Mouse (Mus musculus) E14TG2a.4 (cell line): Measurements from ENCODE around the gene Ndufb5.
"Not testable (repeated sequence)": the region's sequence is repeated elsewhere in the genome, so short reads cannot be mapped to it uniquely, and the experiment has no call there.

Experiments used
- H3K27me3 ChIP-seq: 2 replicates; pipeline ENCODE4 v1.6.1; 2014; ENCODE audit warnings: low read length, control low read depth; ENCODE audit not compliant: insufficient read depth
- H3K36me3 ChIP-seq: 2 replicates; pipeline ENCODE4 v1.6.1; 2014; ENCODE audit warnings: low read length, control low read depth; ENCODE audit not compliant: insufficient read depth
- H3K4me1 ChIP-seq: replicated peaks from 2 replicates; pipeline ENCODE4 v1.6.1; 2014; ENCODE audit warnings: low read depth, low read length, control low read depth
- H3K4me3 ChIP-seq: replicated peaks from 2 replicates; pipeline ENCODE4 v1.5.1; 2014; ENCODE audit warnings: mild to moderate bottlenecking, low read length
- H3K9me3 ChIP-seq: 2 replicates; pipeline ENCODE4 v1.6.1; 2014; ENCODE audit warnings: low read length, control low read depth
- CTCF ChIP-seq: conservative IDR thresholded peaks from 2 replicates; pipeline ENCODE4 v1.5.1; 2014; ENCODE audit warnings: low read length
- NANOG ChIP-seq: IDR thresholded peaks from 2 replicates; pipeline ENCODE4 v1.6.1; 2014; ENCODE audit warnings: borderline replicate concordance, low read length, mixed read lengths
- POU5F1 ChIP-seq: IDR thresholded peaks from 2 replicates; pipeline ENCODE4 v1.6.1; 2014; ENCODE audit warnings: low read length, borderline replicate concordance

Ndufb5 gene

GRCm38 (mm10) chr3:32695583-32695980, 41.2 kb upstream of the Ndufb5 start:
- peaks cover 18% of the 10 kb centered on the region for H3K9me3 ChIP-seq
- no peaks in the 10 kb centered on the region for H3K27me3 ChIP-seq
- peaks cover 6% of the 10 kb centered on the region for H3K4me1 ChIP-seq
- TF ChIP-seq POU5F1: no peak
- TF ChIP-seq CTCF: no peak
- no peak for TF ChIP-seq NANOG
- no peaks in the 10 kb centered on the region for H3K36me3 ChIP-seq
- H3K4me3 ChIP-seq: no peak overlapping the region

GRCm38 (mm10) chr3:32698228-32698863, 38.4 kb upstream of the Ndufb5 start:
- Histone ChIP-seq H3K4me1 (peaks cover 6% of the 10 kb centered on the region), H3K36me3 (no peaks in the 10 kb centered on the region), H3K9me3 (peaks cover 35% of the 10 kb centered on the region), H3K27me3 (no peaks in the 10 kb centered on the region), H3K4me3 (no peak overlapping the region)
- TF ChIP-seq NANOG: no peak
- peak; percentile 86 for TF ChIP-seq CTCF
- no peak for TF ChIP-seq POU5F1

GRCm38 (mm10) chr3:32704021-32704420, 32.8 kb upstream of the Ndufb5 start:
- Histone ChIP-seq H3K9me3 (peaks cover 42% of the 10 kb centered on the region), H3K4me1 (peaks cover 29% of the 10 kb centered on the region)
- H3K36me3 ChIP-seq, H3K4me3 ChIP-seq, H3K27me3 ChIP-seq: not testable (repeated sequence)

GRCm38 (mm10) chr3:32704632-32705031, 32.2 kb upstream of the Ndufb5 start:
- peaks cover 32% of the 10 kb centered on the region for H3K4me1 ChIP-seq

GRCm38 (mm10) chr3:32705647-32706348, 31.0 kb upstream of the Ndufb5 start, which contains the start of gene Actl6a:
Gene Actl6a, plus strand, starts transcription at chr3:32706298.
- Histone ChIP-seq H3K4me1 (peaks cover 44% of the 10 kb centered on the region), H3K9me3 (peaks cover 27% of the 10 kb centered on the region)
- H3K27me3 ChIP-seq, H3K36me3 ChIP-seq, H3K4me3 ChIP-seq: not testable (repeated sequence)

More at GRCm38 (mm10) chr3:32704632-32705031, 32.2 kb upstream of the Ndufb5 start:
- peaks cover 36% of the 10 kb centered on the region for H3K9me3 ChIP-seq
- not testable (repeated sequence) for H3K27me3 ChIP-seq, H3K36me3 ChIP-seq, H3K4me3 ChIP-seq

- peaks cover 63% of the 10 kb centered on the region for H3K4me1 ChIP-seq
- no peaks in the 10 kb centered on the region for H3K27me3 ChIP-seq
- peaks cover 14% of the 10 kb centered on the region for H3K9me3 ChIP-seq
- H3K4me3 ChIP-seq: peak overlapping the region; percentile 50
- TF ChIP-seq NANOG (peak; percentile 31; the same call in 1 of the 2 replicates), CTCF (no peak), POU5F1 (no peak)
- peaks cover 31% of the 10 kb centered on the region for H3K36me3 ChIP-seq
These were observed 28.8 kb upstream of the Ndufb5 start for GRCm38 (mm10) chr3:32708052-32708367.

GRCm38 (mm10) chr3:32708368-32709231, 28.2 kb upstream of the Ndufb5 start:
- Histone ChIP-seq H3K27me3 (no peaks in the 10 kb centered on the region), H3K4me3 (peak overlapping the region; percentile 100), H3K9me3 (peaks cover 10% of the 10 kb centered on the region), H3K36me3 (peaks cover 37% of the 10 kb centered on the region), H3K4me1 (peaks cover 67% of the 10 kb centered on the region)
- no peak for TF ChIP-seq CTCF
- TF ChIP-seq POU5F1: no peak
- no peak for TF ChIP-seq NANOG

GRCm38 (mm10) chr3:32709388-32709787, 27.4 kb upstream of the Ndufb5 start:
- Histone ChIP-seq H3K27me3 (no peaks in the 10 kb centered on the region), H3K9me3 (peaks cover 4% of the 10 kb centered on the region; the same call in 1 of the 2 replicates), H3K4me3 (peak overlapping the region; percentile 100), H3K4me1 (peaks cover 67% of the 10 kb centered on the region), H3K36me3 (peaks cover 45% of the 10 kb centered on the region)
- TF ChIP-seq NANOG (no peak), POU5F1 (no peak), CTCF (no peak)
